Mouse (Mus musculus): ENCODE measurements around the gene Mrgprx2. TPM values are rescaled to one million over a fixed set of nuclear protein-coding genes. Genes with fewer than 3 reads are reported as not detected.
"Not testable (repeated sequence)": the region's sequence is repeated elsewhere in the genome, so short reads cannot be mapped to it uniquely, and the experiment has no call there.

Gene Mrgprx2
- not detected in 2 replicates for polyA plus RNA-seq (2011; ENCODE audit: insufficient read length, low read depth, missing spikeins)

- H3K4me3 ChIP-seq (ENCODE audit: insufficient read depth, low read length), result no peak within 1 kb of the TSS
- no peak within 1 kb of the TSS for H3K27ac ChIP-seq (ENCODE audit: insufficient read depth, low read length)
- H3K4me1 ChIP-seq (ENCODE audit: control insufficient read depth, insufficient read depth, low read length), result no peaks in the 10 kb centered on the region
- TF ChIP-seq CTCF (IDR thresholded peaks at IDR 0.05; ENCODE audit: borderline replicate concordance, insufficient read depth, low read length) (no peak), POLR2A (IDR thresholded peaks at IDR 0.05; ENCODE audit: low read depth, low read length) (no peak)
Measured at GRCm38 (mm10) chr7:48499221-48499620, at the start of gene Mrgprx2. Gene Mrgprx2 (minus strand): TSS chr7:48499321.

DNA sequence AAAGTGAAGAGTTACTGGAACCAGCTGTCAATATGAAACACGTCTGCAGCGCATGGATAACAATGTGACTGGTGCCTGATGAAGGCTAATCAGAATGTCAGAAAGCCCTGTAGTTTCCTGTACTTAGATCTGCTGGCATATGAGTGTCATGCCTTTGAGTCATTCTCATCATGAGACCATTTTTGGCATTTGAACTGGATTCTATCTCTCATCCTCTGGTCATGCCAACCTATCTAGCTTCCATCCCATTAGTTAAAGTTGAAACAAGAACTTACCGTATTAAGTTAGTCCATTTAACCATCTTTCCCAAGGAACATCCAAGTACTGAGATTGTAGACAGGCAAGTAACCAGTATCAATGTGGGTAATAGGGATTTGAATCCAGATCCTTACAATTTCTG, 42.9 kb downstream of the Mrgprx2 start, which contains the start of gene Mrgprb1:
Gene Mrgprb1 (minus strand): TSS at position 101 of the 400 bp plus-strand sequence.
- no peaks in the 10 kb centered on the region for H3K4me1 ChIP-seq (ENCODE audit: control insufficient read depth, insufficient read depth, low read length)
- no peak within 1 kb of the TSS for H3K27ac ChIP-seq (ENCODE audit: insufficient read depth, low read length)
- H3K4me3 ChIP-seq (ENCODE audit: insufficient read depth, low read length), result no peak within 1 kb of the TSS
- TF ChIP-seq CTCF (IDR thresholded peaks at IDR 0.05; ENCODE audit: borderline replicate concordance, insufficient read depth, low read length), result no peak
- no peak for TF ChIP-seq POLR2A (IDR thresholded peaks at IDR 0.05; ENCODE audit: low read depth, low read length)

DNA sequence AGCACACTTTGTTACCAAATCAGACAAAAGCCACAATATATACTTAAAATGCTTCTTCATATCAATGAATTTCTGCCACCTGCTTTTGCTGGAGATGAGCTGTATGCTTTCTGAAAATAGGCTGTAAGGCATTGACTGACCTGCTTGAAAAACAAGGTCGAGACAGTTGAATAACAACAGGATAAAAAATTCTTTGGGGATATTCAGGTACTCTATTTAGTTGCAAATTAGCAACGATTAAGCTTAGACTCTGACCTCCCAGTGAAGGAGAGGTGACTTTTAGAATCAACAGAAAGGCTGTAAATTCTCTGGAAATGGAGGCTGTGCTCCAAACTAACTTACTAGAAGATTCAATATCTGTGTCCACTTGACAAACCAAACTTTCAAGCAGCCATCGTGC, 62.5 kb downstream of the Mrgprx2 start:
- H3K4me1 ChIP-seq (ENCODE audit: control insufficient read depth, insufficient read depth, low read length), result no peaks in the 10 kb centered on the region
- no peak overlapping the region for H3K4me3 ChIP-seq (ENCODE audit: insufficient read depth, low read length)
- TF ChIP-seq POLR2A (IDR thresholded peaks at IDR 0.05; ENCODE audit: low read depth, low read length) (no peak), CTCF (IDR thresholded peaks at IDR 0.05; ENCODE audit: borderline replicate concordance, insufficient read depth, low read length) (no peak)
- H3K27ac ChIP-seq (ENCODE audit: insufficient read depth, low read length), result no peak overlapping the region

GRCm38 (mm10) chr7:48435936-48436335, 63.2 kb downstream of the Mrgprx2 start:
- H3K4me1 ChIP-seq (ENCODE audit: control insufficient read depth, insufficient read depth, low read length); H3K27ac ChIP-seq (ENCODE audit: insufficient read depth, low read length); H3K4me3 ChIP-seq (ENCODE audit: insufficient read depth, low read length): not testable (repeated sequence)

Other genes starting within 250 kb of the Mrgprx2 start
- gene Mrgprb8, start 110.8 kb downstream of the Mrgprx2 start, polyA plus RNA-seq (2011; ENCODE audit: insufficient read length, low read depth, missing spikeins), result not detected in 2 replicates
- gene Mrgprb1, start 43.0 kb downstream of the Mrgprx2 start, polyA plus RNA-seq (2011; ENCODE audit: insufficient read length, low read depth, missing spikeins), result not detected in 2 replicates
- not detected in 2 replicates for gene Mrgprb2, start 58.8 kb upstream of the Mrgprx2 start, polyA plus RNA-seq (2011; ENCODE audit: insufficient read length, low read depth, missing spikeins)
- not detected in 2 replicates for gene Mrgprb3, start 144.5 kb upstream of the Mrgprx2 start, polyA plus RNA-seq (2011; ENCODE audit: insufficient read length, low read depth, missing spikeins)